Mouse (Mus musculus): ENCODE results near the gene Slit2.

Gene Slit2

GRCm38 (mm10) chr5:47982941-47983701 is at the start of gene Slit2:
Gene Slit2 (plus strand): TSS chr5:47983138.
- DNase-seq (ENCODE audit: low spot score in 2 of 2), result peak; percentile 19 to 63

DNA sequence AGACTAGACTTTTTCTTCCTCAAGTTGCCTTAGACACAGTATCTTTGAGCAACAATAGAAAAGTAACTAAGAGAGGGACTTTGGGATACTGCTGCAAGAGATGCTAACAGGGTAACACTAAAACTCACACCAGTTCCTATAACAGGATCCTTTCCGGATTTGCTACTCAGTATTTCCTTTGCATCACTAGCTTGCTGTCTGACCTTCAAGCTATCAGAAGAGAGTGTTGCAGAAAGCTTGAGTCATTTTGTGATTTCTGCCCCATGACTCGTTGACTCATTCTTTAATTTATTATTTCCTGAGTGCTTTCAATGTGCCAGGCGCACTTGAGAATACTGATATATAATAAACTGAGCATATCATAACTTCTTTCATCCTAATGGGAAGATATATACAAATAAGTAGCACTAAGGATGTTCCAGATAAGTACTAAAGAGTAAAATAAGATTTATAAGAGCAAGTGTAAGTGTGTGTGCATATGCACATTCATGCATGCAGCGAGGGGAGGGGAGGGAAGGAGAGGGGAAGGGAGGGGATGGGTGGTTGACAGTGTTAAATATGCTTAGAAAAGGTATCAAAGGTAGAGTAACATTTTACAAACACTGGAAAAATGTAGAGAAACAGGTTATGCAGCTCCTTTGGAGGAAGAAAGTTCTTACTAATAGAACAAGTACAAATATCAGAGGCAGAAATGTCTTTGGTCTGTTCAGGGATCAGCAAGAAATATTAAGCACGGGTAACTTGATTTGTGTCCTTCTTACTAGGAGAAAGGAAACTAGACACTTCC is 44.2 kb upstream of the Slit2 start:
- no peak for DNase-seq (ENCODE audit: low spot score in 2 of 2)

DNA sequence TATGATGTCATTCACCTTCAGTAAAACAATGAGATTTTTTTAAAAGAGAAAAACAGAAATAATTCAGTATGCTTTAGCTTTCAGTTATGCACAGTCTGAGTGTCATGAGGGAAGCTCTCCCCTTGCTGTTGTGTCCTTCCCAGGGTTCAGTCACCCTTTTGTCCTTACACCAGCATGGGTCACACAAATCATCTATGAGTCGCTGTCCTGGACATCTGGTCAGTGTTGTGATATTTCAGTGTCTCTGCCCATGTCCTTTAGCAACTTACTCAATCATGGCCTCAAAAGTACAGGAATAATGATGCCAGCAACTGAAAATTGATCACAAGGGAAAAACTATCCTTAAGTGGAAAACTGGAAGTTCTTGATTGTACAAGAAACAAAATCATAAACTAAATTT is 26.5 kb upstream of the Slit2 start:
- no peak for DNase-seq (ENCODE audit: low spot score in 2 of 2)

DNA sequence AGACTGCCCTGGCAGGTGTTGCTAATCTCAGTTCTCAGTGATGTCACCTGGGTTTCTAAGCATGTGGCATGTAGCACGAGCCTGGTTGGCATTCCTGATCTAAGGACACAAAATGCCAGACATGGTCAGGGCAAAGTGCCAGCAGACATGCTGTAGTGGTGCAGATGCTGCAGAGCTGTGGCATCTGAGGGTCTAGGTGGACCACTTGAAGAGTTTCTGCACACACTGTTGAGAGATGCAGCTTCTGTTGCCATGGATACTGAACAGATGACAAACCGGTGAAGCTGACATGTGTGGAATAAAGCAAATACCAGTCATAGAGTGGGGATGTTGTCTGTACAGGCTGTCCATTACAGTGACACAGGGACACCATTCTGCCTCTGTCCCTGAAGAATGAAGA is 7.1 kb upstream of the Slit2 start:
- DNase-seq (ENCODE audit: low spot score in 2 of 2), result no peak

- DNase-seq (ENCODE audit: low spot score in 2 of 2), result peak in 1 of 2 experiments; percentile 7
Observed at GRCm38 (mm10) chr5:47979371-47979770, 3.6 kb upstream of the Slit2 start.

GRCm38 (mm10) chr5:47980459-47980858 is 2.5 kb upstream of the Slit2 start:
- DNase-seq (ENCODE audit: low spot score in 2 of 2), result no peak

- DNase-seq (ENCODE audit: low spot score in 2 of 2), result no peak
Observed at GRCm38 (mm10) chr5:47981951-47982350, 987 bp upstream of the Slit2 start.

GRCm38 (mm10) chr5:47983746-47984583 is 1.0 kb downstream of the Slit2 start:
- DNase-seq (ENCODE audit: low spot score in 2 of 2), result peak in 1 of 2 experiments; percentile 10

- peak; percentile 4 to 11 for DNase-seq (ENCODE audit: low spot score in 2 of 2)
Observed at GRCm38 (mm10) chr5:47984584-47985197, 1.8 kb downstream of the Slit2 start.

- DNase-seq (ENCODE audit: low spot score in 2 of 2), result peak; percentile 4 to 8
Observed at GRCm38 (mm10) chr5:47985198-47985631, 2.3 kb downstream of the Slit2 start.

DNA sequence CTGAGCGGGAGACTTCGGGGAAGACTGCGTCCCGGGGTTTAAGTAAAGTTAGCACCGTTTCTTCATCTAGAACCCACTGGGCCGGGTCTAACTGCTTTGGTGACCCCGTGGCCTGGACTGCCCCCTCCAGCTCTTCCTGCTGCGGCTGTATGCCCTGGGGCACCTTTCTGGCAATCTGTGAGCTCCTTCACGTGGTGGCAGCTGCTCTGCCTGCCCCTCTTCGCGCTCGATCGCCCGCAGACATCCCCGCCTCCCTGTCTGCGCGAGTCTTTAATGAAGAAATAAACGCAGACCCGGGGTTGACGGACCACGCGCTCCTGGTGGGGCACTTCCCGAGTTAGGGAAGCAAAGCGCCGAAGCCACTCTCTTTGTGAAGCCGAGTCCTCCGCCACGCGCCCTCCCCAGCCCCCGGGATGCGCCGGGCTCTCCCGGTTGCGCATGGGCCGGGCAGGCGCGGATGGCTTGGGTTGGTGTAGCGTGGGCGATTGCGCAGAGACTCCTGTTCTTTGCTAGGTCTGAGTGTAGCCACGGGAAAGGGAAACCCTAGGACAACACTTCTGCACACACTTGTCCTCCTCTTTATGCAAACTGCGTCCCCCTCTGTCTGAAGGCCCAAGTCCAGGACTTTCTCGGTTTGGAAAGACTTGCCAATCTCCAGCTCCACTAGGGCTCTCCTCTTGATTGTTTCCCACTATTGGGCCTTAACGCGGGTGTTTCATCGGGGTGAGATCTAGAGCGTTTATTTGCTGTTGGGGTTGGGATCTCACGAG is 3.1 kb downstream of the Slit2 start:
- peak in 1 of 2 experiments; percentile 12 for DNase-seq (ENCODE audit: low spot score in 2 of 2)

GRCm38 (mm10) chr5:47990926-47991325 is 8.0 kb downstream of the Slit2 start:
- DNase-seq (ENCODE audit: low spot score in 2 of 2), result no peak

DNA sequence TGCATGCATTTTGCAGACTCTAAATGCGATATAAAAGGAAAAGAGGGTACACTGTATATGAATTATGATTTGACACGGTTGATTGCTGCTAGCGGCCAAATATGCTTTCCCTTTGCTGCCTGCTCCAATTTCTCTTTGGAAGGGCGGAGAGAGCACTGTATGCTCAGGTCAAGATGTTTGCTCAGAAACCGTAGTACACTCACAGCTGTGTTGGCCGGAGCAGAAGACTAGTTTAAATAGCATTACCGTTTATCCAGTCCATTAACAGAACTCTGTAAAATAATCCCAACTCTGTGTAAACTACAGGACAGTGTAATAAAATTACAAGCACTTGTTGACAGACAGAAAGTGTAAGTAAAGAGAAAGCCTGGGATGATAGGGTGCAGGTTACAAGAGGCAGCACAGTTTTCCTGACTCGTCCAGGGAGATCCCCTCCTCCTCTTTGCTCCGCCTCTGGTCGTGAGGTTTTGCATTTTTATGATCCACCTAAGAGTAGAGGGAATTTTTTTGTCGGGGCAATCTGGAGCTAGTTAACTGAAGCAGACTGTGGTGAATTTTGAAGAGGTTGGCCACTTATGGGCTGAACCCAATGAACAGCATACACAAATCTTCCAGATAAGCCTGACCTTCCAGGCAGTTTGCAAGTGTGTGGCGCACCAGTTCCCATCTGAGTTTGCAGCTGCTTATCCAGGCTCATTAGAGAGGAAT is 20.9 kb downstream of the Slit2 start:
- DNase-seq (ENCODE audit: low spot score in 2 of 2), result no peak

GRCm38 (mm10) chr5:48005533-48005932 is 22.6 kb downstream of the Slit2 start:
- no peak for DNase-seq (ENCODE audit: low spot score in 2 of 2)

DNA sequence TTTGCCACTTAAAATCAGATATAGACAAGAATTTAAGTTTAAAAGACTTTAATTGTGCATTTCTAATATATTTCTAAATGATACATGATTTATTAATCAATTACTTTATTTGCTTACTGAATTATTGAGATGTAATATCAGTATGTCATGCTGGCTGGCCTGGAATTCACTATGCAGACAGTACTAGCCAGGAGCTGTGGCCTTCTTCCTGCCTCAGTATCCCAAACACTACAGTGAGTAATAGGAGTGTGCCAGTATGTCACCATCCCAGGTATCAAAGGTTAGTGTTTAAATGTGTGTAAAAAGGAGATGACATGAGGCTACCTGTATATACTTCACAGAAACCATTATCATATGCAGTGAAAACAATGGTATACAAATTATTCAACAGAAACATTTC is 23.1 kb downstream of the Slit2 start:
- no peak for DNase-seq (ENCODE audit: low spot score in 2 of 2)

DNA sequence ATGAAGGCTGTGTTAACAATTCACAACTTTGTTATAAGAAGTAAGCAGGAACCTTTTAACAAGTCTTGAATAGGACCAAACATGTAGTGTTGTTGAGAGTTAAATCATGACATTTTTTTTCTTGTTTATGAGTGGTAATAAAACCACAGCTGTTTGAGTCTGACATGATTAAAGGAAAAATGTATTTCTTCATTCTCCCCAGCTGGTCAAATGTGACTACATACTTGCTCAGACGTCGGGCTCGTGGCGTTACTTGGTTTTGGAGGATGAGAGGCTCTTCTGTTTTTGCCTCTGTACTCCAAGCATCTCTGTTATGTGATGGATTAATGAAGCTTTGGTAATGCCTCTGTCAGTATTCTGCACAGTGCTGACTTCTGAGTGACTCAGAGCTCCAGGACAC is 40.5 kb downstream of the Slit2 start:
- no peak for DNase-seq (ENCODE audit: low spot score in 2 of 2)

DNA sequence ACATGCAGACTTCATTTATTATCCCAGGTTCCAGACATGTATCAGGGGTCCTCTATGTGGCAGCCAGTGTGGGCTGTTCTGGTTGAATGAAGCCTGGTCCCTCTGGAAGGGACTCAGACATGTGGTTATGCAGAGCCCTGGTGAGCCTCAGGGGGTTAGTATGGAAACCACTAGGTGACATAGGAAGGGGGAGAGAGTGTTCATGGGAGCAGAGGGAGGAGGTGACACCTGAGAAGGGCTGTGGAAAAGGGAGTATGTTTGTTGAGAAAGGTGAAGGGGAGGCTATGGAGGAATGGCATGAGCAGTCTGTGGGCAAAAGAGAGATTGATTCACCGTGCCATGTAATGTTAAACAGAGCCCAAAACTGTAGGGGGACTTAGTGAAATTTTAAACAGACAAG is 51.9 kb downstream of the Slit2 start:
- no peak for DNase-seq (ENCODE audit: low spot score in 2 of 2)

GRCm38 (mm10) chr5:48038033-48038432 is 55.1 kb downstream of the Slit2 start:
- no peak for DNase-seq (ENCODE audit: low spot score in 2 of 2)

GRCm38 (mm10) chr5:48048986-48049751 is 66.2 kb downstream of the Slit2 start:
- DNase-seq (ENCODE audit: low spot score in 2 of 2), result no peak
